Mouse (Mus musculus): ENCODE measurements at regions not wholly inside any gene's neighbourhood (a gene's known extent, or its start where the extent isn't known, plus 50 kb on each side); places are given as distances from the start of the nearest gene placed in this dataset.
A peak's percentile ranks its signal among the peaks of the same experiment; 100 is the strongest.
"Not testable (repeated sequence)": the region's sequence is repeated elsewhere in the genome, so short reads cannot be mapped to it uniquely, and the experiment has no call there.

GRCm38 (mm10) chr12:71532708-71533450 lies 223.2 kb downstream of the Dact1 start:
- H3K9ac ChIP-seq (ENCODE audit: low read depth, low read length) = no peak overlapping the region
- H3K27ac ChIP-seq (replicated peaks; ENCODE audit: low read depth, low read length) = no peak overlapping the region
- H3K4me1 ChIP-seq (ENCODE audit: control insufficient read depth, insufficient read depth, low read length) = no peaks in the 10 kb centered on the region
- 67% methylated on average over 22 of the region's 22 CpGs for WGBS
- H3K4me3 ChIP-seq (ENCODE audit: low read depth, low read length) = no peak overlapping the region
- no peaks in the 10 kb centered on the region for H3K36me3 ChIP-seq (ENCODE audit: control insufficient read depth, insufficient read depth, low read length)
- no peak overlapping the region for H3K4me2 ChIP-seq (ENCODE audit: low read depth, low read length)
- H3K27me3 ChIP-seq (replicated peaks; ENCODE audit: control insufficient read depth, insufficient read depth, low read length) = no peaks in the 10 kb centered on the region
- peak; percentile 57; the same call in 1 of the 2 replicates for ATAC-seq (ENCODE audit: low read depth)
- DNase-seq (ENCODE audit: low spot score) = no peak
- no peaks in the 10 kb centered on the region for H3K9me3 ChIP-seq (ENCODE audit: control insufficient read depth, low read length)

GRCm38 (mm10) chr12:71533701-71534100 lies 224.0 kb downstream of the Dact1 start:
- ATAC-seq (ENCODE audit: low read depth) = no peak
- WGBS = 87% methylated on average over 9 of the region's 9 CpGs

GRCm38 (mm10) chr12:71534199-71534598 lies 224.5 kb downstream of the Dact1 start:
- Histone ChIP-seq H3K36me3 (ENCODE audit: control insufficient read depth, insufficient read depth, low read length) (no peaks in the 10 kb centered on the region), H3K27me3 (replicated peaks; ENCODE audit: control insufficient read depth, insufficient read depth, low read length) (no peaks in the 10 kb centered on the region), H3K9me3 (ENCODE audit: control insufficient read depth, low read length) (no peaks in the 10 kb centered on the region), H3K4me1 (ENCODE audit: control insufficient read depth, insufficient read depth, low read length) (no peaks in the 10 kb centered on the region; the same call in 1 of the 2 replicates), H3K4me3 (ENCODE audit: low read depth, low read length) (no peak overlapping the region), H3K4me2 (ENCODE audit: low read depth, low read length) (no peak overlapping the region), H3K27ac (replicated peaks; ENCODE audit: low read depth, low read length) (no peak overlapping the region), H3K9ac (ENCODE audit: low read depth, low read length) (no peak overlapping the region)
- ATAC-seq (ENCODE audit: low read depth) = no peak
- no peak for DNase-seq (ENCODE audit: low spot score)
- 79% methylated on average over 4 of the region's 4 CpGs for WGBS

More at GRCm38 (mm10) chr12:71533701-71534100, 224.0 kb downstream of the Dact1 start:
- Histone ChIP-seq H3K36me3 (ENCODE audit: control insufficient read depth, insufficient read depth, low read length) (no peaks in the 10 kb centered on the region), H3K27me3 (replicated peaks; ENCODE audit: control insufficient read depth, insufficient read depth, low read length) (no peaks in the 10 kb centered on the region), H3K4me2 (ENCODE audit: low read depth, low read length) (no peak overlapping the region), H3K27ac (replicated peaks; ENCODE audit: low read depth, low read length) (no peak overlapping the region), H3K4me1 (ENCODE audit: control insufficient read depth, insufficient read depth, low read length) (no peaks in the 10 kb centered on the region; the same call in 1 of the 2 replicates), H3K9ac (ENCODE audit: low read depth, low read length) (no peak overlapping the region), H3K4me3 (ENCODE audit: low read depth, low read length) (no peak overlapping the region), H3K9me3 (ENCODE audit: control insufficient read depth, low read length) (no peaks in the 10 kb centered on the region)
- no peak for DNase-seq (ENCODE audit: low spot score)

GRCm38 (mm10) chr12:71535251-71535650 lies 225.6 kb downstream of the Dact1 start:
- ATAC-seq (ENCODE audit: low read depth) (no peak), DNase-seq (ENCODE audit: low spot score) (no peak)
- Histone ChIP-seq H3K27me3 (replicated peaks; ENCODE audit: control insufficient read depth, insufficient read depth, low read length) (no peaks in the 10 kb centered on the region), H3K4me3 (ENCODE audit: low read depth, low read length) (no peak overlapping the region), H3K9me3 (ENCODE audit: control insufficient read depth, low read length) (no peaks in the 10 kb centered on the region), H3K4me1 (ENCODE audit: control insufficient read depth, insufficient read depth, low read length) (no peaks in the 10 kb centered on the region; the same call in 1 of the 2 replicates), H3K27ac (replicated peaks; ENCODE audit: low read depth, low read length) (no peak overlapping the region), H3K9ac (ENCODE audit: low read depth, low read length) (no peak overlapping the region), H3K4me2 (ENCODE audit: low read depth, low read length) (no peak overlapping the region), H3K36me3 (ENCODE audit: control insufficient read depth, insufficient read depth, low read length) (no peaks in the 10 kb centered on the region)
- 94% methylated on average over 6 of the region's 6 CpGs for WGBS

- not testable (repeated sequence) for H3K9me3 ChIP-seq (ENCODE audit: control insufficient read depth, low read length); H3K27me3 ChIP-seq (replicated peaks; ENCODE audit: control insufficient read depth, insufficient read depth, low read length); H3K4me1 ChIP-seq (ENCODE audit: control insufficient read depth, insufficient read depth, low read length); H3K4me2 ChIP-seq (ENCODE audit: low read depth, low read length); DNase-seq (ENCODE audit: low spot score); ATAC-seq (ENCODE audit: low read depth); H3K9ac ChIP-seq (ENCODE audit: low read depth, low read length); H3K36me3 ChIP-seq (ENCODE audit: control insufficient read depth, insufficient read depth, low read length); H3K4me3 ChIP-seq (ENCODE audit: low read depth, low read length); H3K27ac ChIP-seq (replicated peaks; ENCODE audit: low read depth, low read length)
- 60% methylated on average over 3 of the region's 3 CpGs for WGBS
Observed at GRCm38 (mm10) chr12:71535831-71536230, 226.1 kb downstream of the Dact1 start.

- no peak overlapping the region for H3K4me3 ChIP-seq (ENCODE audit: low read depth, low read length)
- 70% methylated on average over 7 of the region's 7 CpGs for WGBS
- no peaks in the 10 kb centered on the region for H3K36me3 ChIP-seq (ENCODE audit: control insufficient read depth, insufficient read depth, low read length)
- H3K9ac ChIP-seq (ENCODE audit: low read depth, low read length) = no peak overlapping the region
- no peaks in the 10 kb centered on the region for H3K27me3 ChIP-seq (replicated peaks; ENCODE audit: control insufficient read depth, insufficient read depth, low read length)
- ATAC-seq (ENCODE audit: low read depth) (no peak), DNase-seq (ENCODE audit: low spot score) (no peak)
- H3K4me1 ChIP-seq (ENCODE audit: control insufficient read depth, insufficient read depth, low read length) = peaks cover 15% of the 10 kb centered on the region
- H3K27ac ChIP-seq (replicated peaks; ENCODE audit: low read depth, low read length) = no peak overlapping the region
- no peak overlapping the region for H3K4me2 ChIP-seq (ENCODE audit: low read depth, low read length)
- no peaks in the 10 kb centered on the region for H3K9me3 ChIP-seq (ENCODE audit: control insufficient read depth, low read length)
Observed at GRCm38 (mm10) chr12:71538691-71539090, 229.0 kb downstream of the Dact1 start.

- Histone ChIP-seq H3K27me3 (replicated peaks; ENCODE audit: control insufficient read depth, insufficient read depth, low read length) (no peaks in the 10 kb centered on the region), H3K36me3 (ENCODE audit: control insufficient read depth, insufficient read depth, low read length) (no peaks in the 10 kb centered on the region), H3K4me1 (ENCODE audit: control insufficient read depth, insufficient read depth, low read length) (peaks cover 29% of the 10 kb centered on the region), H3K4me3 (ENCODE audit: low read depth, low read length) (no peak overlapping the region), H3K27ac (replicated peaks; ENCODE audit: low read depth, low read length) (no peak overlapping the region), H3K4me2 (ENCODE audit: low read depth, low read length) (no peak overlapping the region), H3K9ac (ENCODE audit: low read depth, low read length) (no peak overlapping the region), H3K9me3 (ENCODE audit: control insufficient read depth, low read length) (no peaks in the 10 kb centered on the region)
- DNase-seq (ENCODE audit: low spot score) = no peak
- ATAC-seq (ENCODE audit: low read depth) = no peak
- WGBS = 76% methylated on average over 11 of the region's 11 CpGs
Observed at GRCm38 (mm10) chr12:71540279-71540678, 230.6 kb downstream of the Dact1 start.

- Histone ChIP-seq H3K4me3 (ENCODE audit: low read depth, low read length) (no peak overlapping the region), H3K36me3 (ENCODE audit: control insufficient read depth, insufficient read depth, low read length) (no peaks in the 10 kb centered on the region), H3K27ac (replicated peaks; ENCODE audit: low read depth, low read length) (no peak overlapping the region), H3K9ac (ENCODE audit: low read depth, low read length) (no peak overlapping the region), H3K27me3 (replicated peaks; ENCODE audit: control insufficient read depth, insufficient read depth, low read length) (no peaks in the 10 kb centered on the region), H3K4me1 (ENCODE audit: control insufficient read depth, insufficient read depth, low read length) (peaks cover 29% of the 10 kb centered on the region), H3K9me3 (ENCODE audit: control insufficient read depth, low read length) (no peaks in the 10 kb centered on the region), H3K4me2 (ENCODE audit: low read depth, low read length) (no peak overlapping the region)
- ATAC-seq (ENCODE audit: low read depth) (no peak), DNase-seq (ENCODE audit: low spot score) (no peak)
- 75% methylated on average over 2 of the region's 2 CpGs for WGBS
Observed at GRCm38 (mm10) chr12:71541961-71542360, 232.3 kb downstream of the Dact1 start.

GRCm38 (mm10) chr12:71543571-71544119 lies 234.0 kb downstream of the Dact1 start:
- no peak overlapping the region for H3K9ac ChIP-seq (ENCODE audit: low read depth, low read length)
- H3K4me1 ChIP-seq (ENCODE audit: control insufficient read depth, insufficient read depth, low read length) = peaks cover 29% of the 10 kb centered on the region
- peak overlapping the region; percentile 40 for H3K27ac ChIP-seq (replicated peaks; ENCODE audit: low read depth, low read length)
- no peaks in the 10 kb centered on the region for H3K27me3 ChIP-seq (replicated peaks; ENCODE audit: control insufficient read depth, insufficient read depth, low read length)
- ATAC-seq (ENCODE audit: low read depth) = no peak
- no peaks in the 10 kb centered on the region for H3K36me3 ChIP-seq (ENCODE audit: control insufficient read depth, insufficient read depth, low read length)
- H3K4me2 ChIP-seq (ENCODE audit: low read depth, low read length) = no peak overlapping the region
- WGBS = 42% methylated on average over 7 of the region's 7 CpGs
- no peaks in the 10 kb centered on the region for H3K9me3 ChIP-seq (ENCODE audit: control insufficient read depth, low read length)
- DNase-seq (ENCODE audit: low spot score) = peak; percentile 57
- no peak overlapping the region for H3K4me3 ChIP-seq (ENCODE audit: low read depth, low read length)
